Mouse (Mus musculus) bone marrow, adult 2 months (tissue): ENCODE results near the gene Tex21.

Experiments used
- CTCF ChIP-seq: fragments of 200-500 bp; IDR thresholded peaks from 2 replicates; pipeline ENCODE4 v1.5.1; 2011; ENCODE audit warnings: low read length, control low read depth; ENCODE audit not compliant: control insufficient read depth, insufficient read depth
- POLR2A ChIP-seq: fragments of 200-500 bp; IDR thresholded peaks from 2 replicates; pipeline ENCODE4 v1.6.1; 2011; ENCODE audit warnings: low read depth, mild to moderate bottlenecking, control low read depth, low read length, borderline replicate concordance; ENCODE audit not compliant: control insufficient read depth

- TF ChIP-seq CTCF = no peak
- TF ChIP-seq POLR2A = no peak
Measured at GRCm38 (mm10) chr12:76230644-76231043, 15.9 kb downstream of the Tex21 start.
